Mouse (Mus musculus): Measurements from ENCODE around the gene Vmn1r81.

The Vmn1r81 gene

DNA sequence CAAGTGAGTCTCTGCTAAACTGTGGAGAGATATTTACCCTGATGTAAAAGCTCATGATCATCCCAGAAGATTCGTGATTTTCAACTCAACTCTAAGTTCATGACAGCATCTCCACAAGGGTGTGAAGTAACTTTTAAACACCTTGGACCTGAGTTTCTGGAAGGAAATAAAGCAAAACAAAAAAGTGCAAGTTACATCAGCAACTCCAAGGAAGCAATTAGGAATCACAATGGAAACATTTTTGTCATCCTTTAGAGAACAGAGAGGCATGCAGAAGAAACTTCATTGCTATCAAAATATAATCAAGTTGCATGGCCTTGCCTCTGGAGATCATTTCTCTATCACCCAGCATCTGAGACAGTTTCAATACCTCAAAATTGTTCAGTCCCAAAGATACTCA is at the start of gene Vmn1r81:
TSS of gene Vmn1r81 (minus strand) at position 101 of the 400 bp plus-strand sequence.
- no peak for DNase-seq (ENCODE audit: low spot score)

DNA sequence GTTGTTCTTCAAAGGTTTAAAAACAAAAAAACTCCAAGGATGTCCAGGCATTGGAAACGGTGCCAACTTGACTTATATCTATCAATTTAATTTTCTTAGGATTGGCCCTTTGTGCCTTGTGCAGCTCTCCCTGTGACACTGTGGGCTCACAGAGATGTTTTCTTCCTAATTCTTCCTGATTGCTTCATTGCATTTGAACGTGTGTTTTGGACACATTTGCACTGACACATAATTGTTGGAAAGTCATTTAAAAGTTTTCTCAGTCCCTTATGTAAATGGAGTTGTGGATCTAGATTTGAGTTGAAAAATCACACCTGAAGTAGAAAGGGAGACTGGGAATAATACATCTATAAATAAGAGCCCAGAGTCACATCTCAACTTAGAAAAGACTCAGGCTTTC is 32.1 kb upstream of the Vmn1r81 start, which contains the start of gene Vmn1r82:
TSS of gene Vmn1r82 (plus strand) at position 301 of the 400 bp plus-strand sequence.
- no peak for DNase-seq (ENCODE audit: low spot score)

DNA sequence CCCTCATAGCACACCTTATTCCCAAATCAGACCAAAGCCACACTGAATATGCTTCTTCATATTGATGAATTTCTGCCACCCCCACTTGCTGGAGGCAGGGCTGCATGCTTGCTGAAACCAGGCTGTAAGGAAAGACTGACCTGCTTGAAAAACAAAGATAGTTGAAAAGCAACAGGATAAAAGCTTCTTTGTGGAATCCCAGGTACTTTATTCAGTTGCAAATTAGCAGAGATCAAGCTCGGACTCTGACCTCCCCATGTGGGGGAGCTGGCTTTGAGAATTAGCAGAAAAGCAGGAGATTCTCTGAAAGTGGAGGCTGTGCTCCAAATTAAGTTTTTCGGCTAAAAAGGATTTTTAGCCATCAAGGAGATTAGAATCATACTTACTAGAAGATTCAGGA is 63.9 kb downstream of the Vmn1r81 start:
- no peak for DNase-seq (ENCODE audit: low spot score)

Data from left cerebral cortex, adult 11 months (tissue).